Mouse (Mus musculus) heart, adult 8-10 months (tissue): ENCODE measurements around the gene 9230112D13Rik. TPM values are rescaled to one million over a fixed set of nuclear protein-coding genes. Genes with fewer than 3 reads are reported as not detected.

Experiments
- DNase-seq: peaks from one replicate; pipeline ENCODE4 v3.0.0; 2022; ENCODE audit warnings: low spot score
- total RNA-seq, 4 experiments: library from RNA; stranded (reverse); gene quantifications; 2 replicates each; pipeline ENCODE4 v1.2.4; 2022

Gene 9230112D13Rik
- not detected for total RNA-seq

GRCm38 (mm10) chr14:34522701-34523100, at the start of gene 9230112D13Rik:
Gene 9230112D13Rik (minus strand): TSS chr14:34522801.
- no peak for DNase-seq

- no peak for DNase-seq
Observed at GRCm38 (mm10) chr14:34571610-34572387, 49.2 kb upstream of the 9230112D13Rik start.

DNA sequence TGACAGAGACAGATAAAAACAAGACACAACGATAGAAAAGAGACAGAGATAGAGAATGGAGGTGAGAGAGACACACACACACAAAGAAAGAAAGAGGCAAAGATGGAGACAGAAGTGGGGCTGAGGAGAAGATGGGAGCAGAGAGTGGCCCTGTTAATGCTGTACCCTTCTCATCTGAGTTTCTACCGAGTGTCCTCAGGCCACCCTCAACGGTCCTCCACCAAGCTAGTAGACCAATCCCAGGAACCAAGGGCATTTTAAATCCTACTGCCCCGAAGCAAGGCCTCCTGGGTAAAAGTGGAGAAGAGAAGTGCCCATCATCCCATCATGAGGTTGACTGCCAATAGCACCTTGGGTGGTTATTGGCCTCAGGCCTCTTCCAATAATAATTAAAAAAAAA, 48.3 kb upstream of the 9230112D13Rik start:
- no peak for DNase-seq

DNA sequence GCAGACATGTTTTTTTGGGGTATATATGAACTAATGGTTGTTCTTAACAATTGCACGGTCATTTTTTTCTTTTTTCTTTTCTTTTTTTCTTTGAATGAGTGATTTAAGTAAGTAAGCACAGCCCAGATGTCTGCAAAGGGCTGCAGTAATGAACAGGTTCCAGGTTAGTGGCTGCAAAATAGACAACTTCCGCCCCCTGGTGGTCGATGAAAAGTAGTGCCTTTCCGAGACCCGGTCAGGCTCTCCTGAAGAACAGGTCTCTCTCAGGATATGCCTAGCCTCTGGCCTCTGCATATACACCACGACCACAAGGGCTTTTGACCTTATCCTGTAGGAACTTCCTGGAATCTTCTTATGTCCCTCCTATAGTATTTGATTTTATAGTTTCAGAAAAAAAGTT, 47.7 kb upstream of the 9230112D13Rik start:
- DNase-seq, result peak; percentile 82

DNA sequence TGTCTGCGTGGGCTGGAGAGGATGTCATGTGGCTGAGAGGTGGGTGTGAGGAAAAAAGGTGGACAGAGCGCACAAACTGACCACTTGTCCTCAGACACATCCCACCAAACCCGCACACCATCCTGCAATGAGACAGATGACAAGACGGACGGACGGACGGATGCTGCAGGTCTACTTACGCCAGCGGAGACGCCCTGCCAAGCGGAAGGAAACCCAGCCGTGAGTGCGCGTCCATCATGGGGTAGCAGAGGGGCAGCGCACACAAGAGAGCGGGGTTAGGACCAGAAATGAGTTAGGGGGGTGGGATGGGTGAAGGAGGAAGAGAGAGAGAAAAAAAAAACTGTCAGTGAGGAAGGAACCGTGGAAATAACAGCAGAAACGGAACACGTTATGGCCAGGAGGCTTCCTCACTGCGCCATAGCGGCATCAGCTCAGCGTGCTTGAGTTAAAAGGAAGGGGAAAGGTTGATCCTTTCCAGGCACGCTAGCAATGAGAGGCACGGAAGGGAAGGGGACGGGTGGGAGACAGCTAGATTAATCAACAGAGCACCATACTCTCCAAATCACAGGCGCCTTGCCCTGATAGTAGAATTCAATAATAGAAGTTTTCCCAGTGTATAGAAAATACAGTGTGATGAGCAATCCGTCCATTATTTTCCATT, 47.1 kb upstream of the 9230112D13Rik start:
- no peak for DNase-seq

- no peak for DNase-seq
Observed at GRCm38 (mm10) chr14:34568626-34569025, 46.0 kb upstream of the 9230112D13Rik start.

DNA sequence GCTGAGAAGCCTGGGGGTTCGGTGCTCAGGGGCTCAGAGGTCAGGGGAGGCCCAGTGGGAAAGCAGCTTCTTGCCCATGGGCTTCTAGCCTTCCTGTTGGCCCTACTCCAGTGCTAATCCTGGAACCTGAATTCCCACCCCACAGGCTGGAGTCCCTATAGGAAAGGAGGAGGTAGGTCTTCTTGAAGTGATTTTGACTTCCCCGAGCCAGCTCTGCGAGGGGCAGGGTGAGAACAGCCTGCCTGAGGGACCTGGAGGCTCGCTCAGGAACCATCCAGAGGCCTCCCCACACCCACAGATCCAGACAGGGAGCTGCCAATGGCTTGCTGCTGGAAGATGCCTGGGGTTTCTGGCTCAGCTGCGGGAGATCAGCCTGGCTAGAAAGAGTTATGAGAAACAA, 45.1 kb upstream of the 9230112D13Rik start:
- no peak for DNase-seq

GRCm38 (mm10) chr14:34566530-34566929, 43.9 kb upstream of the 9230112D13Rik start:
- no peak for DNase-seq

DNA sequence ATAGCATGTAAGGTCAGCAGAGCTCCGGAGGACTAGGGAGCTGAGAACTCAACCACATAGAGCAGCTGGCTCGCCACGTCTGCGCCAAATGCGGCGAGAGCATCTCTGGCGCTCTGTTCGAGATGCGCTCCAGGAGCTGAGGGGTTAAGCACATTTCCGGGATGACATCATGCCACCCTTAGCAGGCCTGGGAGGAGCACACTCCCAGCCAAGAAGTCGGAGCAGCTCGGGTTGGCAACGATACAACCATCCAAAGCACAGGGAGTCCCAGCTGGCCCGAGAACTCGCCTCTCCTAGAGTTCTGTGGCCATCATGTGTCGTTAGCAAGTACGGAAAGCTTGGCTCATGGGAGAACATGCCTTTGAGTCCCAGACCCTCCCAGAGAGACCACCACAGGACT, 43.1 kb upstream of the 9230112D13Rik start:
- no peak for DNase-seq

DNA sequence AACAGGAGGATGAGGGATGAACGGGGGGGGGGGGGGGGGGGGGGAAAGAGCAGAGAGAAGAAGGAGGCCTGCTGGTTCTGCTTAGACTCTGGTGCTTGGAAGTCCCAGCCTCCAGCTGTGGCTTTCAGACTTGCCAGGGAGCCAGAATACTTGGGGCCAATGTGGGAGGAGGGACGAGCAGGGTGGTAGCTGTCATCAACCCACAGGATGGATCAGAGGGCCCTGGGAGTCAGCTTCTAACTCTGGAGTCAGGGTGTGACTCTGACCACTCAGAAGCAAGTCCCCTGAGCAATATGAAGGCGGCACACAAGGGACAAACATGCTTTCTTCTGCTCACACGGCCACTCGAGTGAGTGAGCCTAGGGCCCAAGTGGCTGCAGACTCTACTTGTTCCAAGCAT, 42.0 kb upstream of the 9230112D13Rik start:
- no peak for DNase-seq

- no peak for DNase-seq
Observed at GRCm38 (mm10) chr14:34562393-34562792, 39.8 kb upstream of the 9230112D13Rik start.

DNA sequence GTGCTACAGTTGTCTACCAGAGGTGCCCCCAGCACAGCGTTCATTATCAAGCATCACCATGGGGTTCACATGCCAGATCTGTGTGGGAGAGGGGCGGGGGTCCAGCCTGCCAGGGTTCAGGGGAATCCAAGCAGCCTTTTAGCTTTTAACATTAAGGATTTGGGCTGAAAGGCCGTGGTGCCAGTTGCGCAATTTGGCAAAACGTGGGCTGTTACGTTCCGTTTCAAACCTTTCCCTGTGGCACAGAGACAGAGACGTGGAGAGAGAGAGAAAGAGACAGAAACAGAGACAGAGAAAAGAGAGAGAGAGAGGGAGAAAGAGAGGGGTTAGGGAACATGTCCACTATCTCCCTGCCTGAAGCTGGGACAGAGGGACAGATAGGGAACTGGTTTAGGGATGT, 39.0 kb upstream of the 9230112D13Rik start:
- no peak for DNase-seq

DNA sequence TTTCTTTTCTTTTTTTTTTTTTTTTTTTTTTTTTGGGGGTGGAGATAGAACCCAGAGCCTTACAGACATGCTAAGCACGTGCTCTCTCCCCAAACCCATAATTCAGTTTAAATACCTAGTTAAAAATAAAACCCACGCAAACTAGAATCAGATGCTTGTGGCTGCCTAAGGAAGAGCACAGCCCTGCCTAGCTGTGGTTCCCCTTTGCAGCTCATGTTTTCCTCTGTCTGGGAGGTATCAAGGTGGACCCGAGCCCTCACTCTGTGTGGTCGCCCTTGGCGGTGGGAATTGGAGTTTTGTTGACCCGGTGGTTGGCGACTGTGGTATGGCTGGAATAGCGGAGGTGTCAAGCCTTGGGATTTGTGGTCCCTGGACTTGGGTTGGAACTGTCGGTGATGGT, 36.3 kb upstream of the 9230112D13Rik start:
- no peak for DNase-seq

GRCm38 (mm10) chr14:34555211-34555610, 32.6 kb upstream of the 9230112D13Rik start:
- DNase-seq, result no peak

DNA sequence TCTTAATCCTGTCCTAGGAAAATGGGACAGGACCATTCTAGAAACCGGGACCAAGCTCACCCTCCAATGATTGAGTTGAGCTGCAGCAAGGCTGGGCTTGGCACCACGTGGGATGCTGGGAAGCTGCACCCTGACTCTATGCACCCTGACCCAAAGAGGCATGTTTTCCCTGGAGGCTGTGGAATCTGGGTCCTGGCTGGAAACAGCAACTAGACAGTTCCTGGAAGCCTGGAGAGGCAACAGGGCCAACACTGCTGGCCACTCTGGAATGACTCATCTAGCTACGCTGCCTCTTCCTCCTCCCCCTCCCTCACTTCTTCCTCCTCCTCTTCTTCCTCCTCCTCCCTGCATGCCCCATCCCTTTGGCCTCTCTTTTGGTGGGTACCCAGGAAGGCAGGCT, 31.4 kb upstream of the 9230112D13Rik start:
- DNase-seq, result no peak

GRCm38 (mm10) chr14:34553470-34553869, 30.9 kb upstream of the 9230112D13Rik start:
- no peak for DNase-seq

DNA sequence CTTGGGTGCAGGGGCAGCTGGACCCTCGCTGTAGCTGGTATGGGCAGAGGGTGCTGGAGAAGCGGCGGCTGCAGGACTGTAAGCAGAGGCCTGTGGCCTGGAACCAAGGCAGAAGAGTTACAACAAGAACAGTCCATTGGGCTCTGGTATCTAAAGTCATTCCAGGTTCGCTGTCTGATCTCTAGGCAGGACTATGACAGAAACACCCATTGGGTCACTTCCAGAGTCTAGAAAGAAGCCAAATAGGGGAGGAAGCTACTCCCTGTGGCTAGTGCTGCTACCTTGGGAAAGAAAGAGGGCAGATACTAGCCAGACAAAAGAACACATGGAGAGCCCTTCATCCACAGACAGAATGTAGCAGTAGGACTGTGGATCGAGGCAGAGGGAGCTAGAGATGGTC, 29.6 kb upstream of the 9230112D13Rik start:
- no peak for DNase-seq

GRCm38 (mm10) chr14:34549004-34549671, 26.5 kb upstream of the 9230112D13Rik start:
- DNase-seq, result peak; percentile 74

- DNase-seq, result peak; percentile 47
Observed at GRCm38 (mm10) chr14:34548391-34549001, 25.9 kb upstream of the 9230112D13Rik start.

- no peak for DNase-seq
Observed at GRCm38 (mm10) chr14:34544545-34544944, 21.9 kb upstream of the 9230112D13Rik start.

DNA sequence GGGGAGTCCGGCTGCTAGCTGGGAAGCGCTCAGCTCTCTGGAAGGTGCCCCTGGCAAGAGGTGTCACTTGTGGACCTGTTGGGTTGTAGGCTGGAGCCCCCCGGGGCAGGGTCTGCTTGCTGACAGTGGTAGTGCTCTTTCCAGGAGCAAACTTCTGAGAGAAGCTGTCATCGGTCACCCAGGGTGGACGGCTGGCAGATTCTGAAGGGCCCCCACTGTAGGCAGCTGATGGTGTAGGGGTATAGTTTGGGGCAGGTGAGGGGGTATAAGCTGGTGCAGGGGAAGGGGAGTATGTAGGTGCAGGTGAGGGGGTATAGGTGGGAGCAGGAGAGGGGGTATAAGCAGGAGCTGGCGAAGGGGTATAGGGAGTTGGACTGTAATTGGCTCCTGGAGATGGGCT, 21.4 kb upstream of the 9230112D13Rik start:
- no peak for DNase-seq

- no peak for DNase-seq
Observed at GRCm38 (mm10) chr14:34543596-34543995, 21.0 kb upstream of the 9230112D13Rik start.
